Mouse (Mus musculus) kidney, embryonic 14.5 days (tissue): Measurements from ENCODE around the gene Tubd1. TPM values are rescaled to one million over a fixed set of nuclear protein-coding genes. Genes with fewer than 3 reads are reported as not detected.

Source experiments
- ATAC-seq: fragments of 200-750 bp; cut with Nextera tagmentation; 2 replicates; pipeline ENCODE4 v1.8.0; 2017; ENCODE audit warnings: moderate number of reproducible peaks, mild to moderate bottlenecking, moderate TSS enrichment, moderate library complexity; ENCODE audit not compliant: low FRiP score, low TSS enrichment
- H3K27ac ChIP-seq: fragments of 300-500 bp; sonication (generic); 2 replicates; pipeline ENCODE4 v1.5.1; 2014; ENCODE audit warnings: low read depth, mild to moderate bottlenecking, low read length, moderate library complexity, mixed read lengths
- H3K27me3 ChIP-seq: fragments of 300-500 bp; sonication (generic); 2 replicates; pipeline ENCODE4 v1.6.1; 2014; ENCODE audit warnings: mild to moderate bottlenecking, low read length; ENCODE audit not compliant: control insufficient read depth, insufficient read depth
- H3K36me3 ChIP-seq: fragments of 300-500 bp; sonication (generic); 2 replicates; pipeline ENCODE4 v1.6.1; 2014; ENCODE audit warnings: low read length, mixed read lengths; ENCODE audit not compliant: control insufficient read depth, insufficient read depth
- H3K4me1 ChIP-seq: fragments of 300-500 bp; sonication (generic); 2 replicates; pipeline ENCODE4 v1.6.1; 2014; ENCODE audit warnings: low read length, mixed read lengths; ENCODE audit not compliant: control insufficient read depth, insufficient read depth
- H3K4me2 ChIP-seq: fragments of 300-500 bp; sonication (generic); replicated peaks from 2 replicates; pipeline ENCODE4 v1.6.1; 2014; ENCODE audit warnings: low read depth, mild to moderate bottlenecking, low read length
- H3K4me3 ChIP-seq: fragments of 300-500 bp; sonication (generic); 2 replicates; pipeline ENCODE4 v1.5.1; 2014; ENCODE audit warnings: mild to moderate bottlenecking, low read length
- H3K9ac ChIP-seq: fragments of 300-500 bp; sonication (generic); 2 replicates; pipeline ENCODE4 v1.6.1; 2014; ENCODE audit warnings: low read depth, mild to moderate bottlenecking, low read length, moderate library complexity
- H3K9me3 ChIP-seq: fragments of 300-500 bp; sonication (generic); 2 replicates; pipeline ENCODE4 v1.6.1; 2016; ENCODE audit warnings: low read length; ENCODE audit not compliant: control insufficient read depth
- WGBS: fragments of 180-500 bp; shearing (Covaris S2); extraction: QIAGEN DNeasy Blood & Tissue Kit; methylation state at CpG from one replicate; pipeline ENCODE4 v1.1.7; 2014; 5-methylcytosine and 5-hydroxymethylcytosine counted together
- polyA plus RNA-seq: library from polyadenylated mRNA; unstranded; fragments of >200 nt; fragmentation: Nextera tagmentation; extraction: Ambion mirVana; gene quantifications from 2 replicates; pipeline ENCODE4 v1.2.1, GENCODE M21; 2014

Gene Tubd1
- polyA plus RNA-seq: 11.3 and 13.4 TPM in 2 replicates

GRCm38 (mm10) chr11:86544639-86545299 is at the start of gene Tubd1, which contains the start of gene Rps6kb1:
TSS of gene Tubd1 (plus strand) at chr11:86544991.
TSS of gene Rps6kb1 (minus strand) at chr11:86544805.
- peak within 1 kb of the TSS; percentile 98 for H3K4me3 ChIP-seq
- under 1% methylated on average over 43 of the region's 43 CpGs for WGBS

DNA sequence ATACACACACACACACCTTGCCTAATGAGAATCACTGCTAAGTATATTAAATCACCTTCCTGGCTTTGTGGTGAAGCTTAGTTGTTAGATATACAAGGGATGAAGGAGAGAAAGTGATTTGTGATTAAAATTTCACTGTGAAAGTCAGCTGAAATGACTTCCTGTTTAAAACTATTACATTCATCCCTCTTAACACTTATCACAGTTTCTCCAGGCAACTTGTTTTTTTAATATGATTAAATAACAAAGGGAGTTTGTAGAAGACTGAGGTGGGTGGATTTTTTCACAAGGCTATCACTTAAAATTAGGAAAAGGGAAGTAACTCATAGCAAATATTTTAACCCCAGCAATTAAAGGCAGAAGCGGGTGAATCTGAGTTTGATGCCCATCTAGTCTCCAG is 47.4 kb upstream of the Tubd1 start:
- H3K27me3 ChIP-seq: no peaks in the 10 kb centered on the region
- H3K4me2 ChIP-seq: no peak overlapping the region
- H3K4me1 ChIP-seq: no peaks in the 10 kb centered on the region
- WGBS: 100% methylated on average over 1 of the region's 1 CpGs
- H3K9me3 ChIP-seq: no peaks in the 10 kb centered on the region
- no peak for ATAC-seq
- H3K4me3 ChIP-seq: no peak overlapping the region
- peaks cover 32% of the 10 kb centered on the region for H3K36me3 ChIP-seq
- no peak overlapping the region for H3K9ac ChIP-seq
- H3K27ac ChIP-seq: no peak overlapping the region

More at GRCm38 (mm10) chr11:86544639-86545299, at the start of gene Tubd1, which contains the start of gene Rps6kb1:
- peak within 1 kb of the TSS; percentile 76 for H3K27ac ChIP-seq
- H3K4me2 ChIP-seq: peak within 1 kb of the TSS; percentile 65
- H3K27me3 ChIP-seq: no peaks in the 10 kb centered on the region
- H3K36me3 ChIP-seq: no peaks in the 10 kb centered on the region
- peaks cover 11% of the 10 kb centered on the region for H3K4me1 ChIP-seq
- ATAC-seq: peak; percentile 98
- no peaks in the 10 kb centered on the region for H3K9me3 ChIP-seq
- peak within 1 kb of the TSS; percentile 93 for H3K9ac ChIP-seq

- Histone ChIP-seq H3K36me3 (peaks cover 38% of the 10 kb centered on the region), H3K4me2 (no peak overlapping the region), H3K27me3 (no peaks in the 10 kb centered on the region), H3K4me3 (no peak overlapping the region), H3K27ac (no peak overlapping the region), H3K9me3 (no peaks in the 10 kb centered on the region), H3K9ac (no peak overlapping the region), H3K4me1 (no peaks in the 10 kb centered on the region)
- 80% methylated on average over 3 of the region's 3 CpGs for WGBS
- ATAC-seq: no peak
Measured at GRCm38 (mm10) chr11:86497908-86498307, 46.9 kb upstream of the Tubd1 start.

GRCm38 (mm10) chr11:86500795-86501194 is 44.0 kb upstream of the Tubd1 start:
- Histone ChIP-seq H3K4me1 (no peaks in the 10 kb centered on the region), H3K36me3 (peaks cover 50% of the 10 kb centered on the region)

GRCm38 (mm10) chr11:86503121-86503520 is 41.7 kb upstream of the Tubd1 start:
- ATAC-seq: no peak
- no peak overlapping the region for H3K9ac ChIP-seq

More at GRCm38 (mm10) chr11:86500795-86501194, 44.0 kb upstream of the Tubd1 start:
- H3K9ac ChIP-seq: no peak overlapping the region
- WGBS: 91% methylated on average over 1 of the region's 1 CpGs
- H3K27me3 ChIP-seq: no peaks in the 10 kb centered on the region
- no peak overlapping the region for H3K27ac ChIP-seq
- ATAC-seq: no peak
- no peak overlapping the region for H3K4me2 ChIP-seq
- H3K9me3 ChIP-seq: no peaks in the 10 kb centered on the region
- H3K4me3 ChIP-seq: no peak overlapping the region

DNA sequence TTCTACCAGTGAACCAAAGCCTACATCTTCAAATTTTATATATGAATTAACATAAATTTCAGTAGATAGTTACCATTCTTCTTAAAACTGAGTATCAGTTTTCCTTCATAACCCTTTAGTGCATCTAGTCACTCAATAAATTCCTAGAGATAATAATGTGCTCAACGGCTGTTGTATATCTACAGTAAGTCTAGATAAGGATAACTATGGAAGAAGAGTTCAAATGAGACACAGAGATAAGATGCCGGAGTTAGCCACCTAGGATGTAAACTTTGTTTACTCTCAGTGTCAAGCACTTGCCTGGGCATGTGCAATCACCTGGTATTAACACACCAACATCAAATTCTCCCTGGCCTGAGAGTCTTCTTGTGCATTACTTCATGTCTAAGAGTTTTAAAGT is 37.5 kb upstream of the Tubd1 start:
- Histone ChIP-seq H3K27me3 (no peaks in the 10 kb centered on the region), H3K4me3 (no peak overlapping the region), H3K27ac (no peak overlapping the region), H3K4me1 (no peaks in the 10 kb centered on the region), H3K9ac (no peak overlapping the region), H3K36me3 (peaks cover 77% of the 10 kb centered on the region), H3K9me3 (no peaks in the 10 kb centered on the region), H3K4me2 (no peak overlapping the region)
- 90% methylated on average over 2 of the region's 2 CpGs for WGBS
- no peak for ATAC-seq

More at GRCm38 (mm10) chr11:86503121-86503520, 41.7 kb upstream of the Tubd1 start:
- Histone ChIP-seq H3K9me3 (no peaks in the 10 kb centered on the region), H3K4me3 (no peak overlapping the region), H3K4me1 (no peaks in the 10 kb centered on the region), H3K4me2 (no peak overlapping the region), H3K36me3 (peaks cover 54% of the 10 kb centered on the region), H3K27ac (no peak overlapping the region), H3K27me3 (no peaks in the 10 kb centered on the region)
- WGBS: 93% methylated on average over 2 of the region's 2 CpGs

DNA sequence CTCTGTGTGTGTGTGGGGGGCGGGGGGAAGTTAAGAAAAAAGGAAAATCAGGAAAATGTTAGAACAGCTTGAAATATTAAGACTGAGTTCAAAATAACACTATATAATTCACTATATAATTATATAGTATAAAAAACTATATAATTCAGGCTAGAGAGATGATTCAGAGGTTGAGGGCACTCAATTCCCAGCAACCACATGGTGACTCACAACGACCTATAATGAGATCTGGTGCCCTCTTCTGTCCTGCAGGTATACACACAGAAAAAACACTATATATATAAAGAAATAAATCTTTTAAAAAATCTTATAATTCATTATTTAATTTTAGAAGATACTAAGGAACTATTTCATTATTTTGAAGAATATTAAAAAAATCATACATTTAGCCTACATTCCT is 36.8 kb upstream of the Tubd1 start:
- ATAC-seq: no peak
- no peak overlapping the region for H3K27ac ChIP-seq
- peaks cover 77% of the 10 kb centered on the region for H3K36me3 ChIP-seq
- no peaks in the 10 kb centered on the region for H3K9me3 ChIP-seq
- H3K4me1 ChIP-seq: no peaks in the 10 kb centered on the region
- H3K4me3 ChIP-seq: no peak overlapping the region
- no peaks in the 10 kb centered on the region for H3K27me3 ChIP-seq
- no peak overlapping the region for H3K9ac ChIP-seq
- 88% methylated on average over 2 of the region's 2 CpGs for WGBS
- H3K4me2 ChIP-seq: no peak overlapping the region

- ATAC-seq: no peak
- no peak overlapping the region for H3K4me2 ChIP-seq
- no peak overlapping the region for H3K4me3 ChIP-seq
- H3K27me3 ChIP-seq: no peaks in the 10 kb centered on the region
- no peak overlapping the region for H3K27ac ChIP-seq
- no peaks in the 10 kb centered on the region for H3K4me1 ChIP-seq
- 83% methylated on average over 3 of the region's 3 CpGs for WGBS
- no peak overlapping the region for H3K9ac ChIP-seq
- no peaks in the 10 kb centered on the region for H3K9me3 ChIP-seq
- H3K36me3 ChIP-seq: peaks cover 72% of the 10 kb centered on the region
Measured at GRCm38 (mm10) chr11:86516620-86517019, 28.2 kb upstream of the Tubd1 start.

- no peak for ATAC-seq
- H3K9ac ChIP-seq: no peak overlapping the region
- no peaks in the 10 kb centered on the region for H3K4me1 ChIP-seq
- no peak overlapping the region for H3K4me2 ChIP-seq
- H3K4me3 ChIP-seq: no peak overlapping the region
- peaks cover 70% of the 10 kb centered on the region for H3K36me3 ChIP-seq
- no peak overlapping the region for H3K27ac ChIP-seq
- 71% methylated on average over 3 of the region's 3 CpGs for WGBS
- H3K9me3 ChIP-seq: no peaks in the 10 kb centered on the region
- H3K27me3 ChIP-seq: no peaks in the 10 kb centered on the region
Measured at GRCm38 (mm10) chr11:86517229-86517628, 27.6 kb upstream of the Tubd1 start.
